Mouse (Mus musculus) liver, embryonic 16.5 days (tissue): ENCODE data around the gene Aff2. TPM values are rescaled to one million over a fixed set of nuclear protein-coding genes. Genes with fewer than 3 reads are reported as not detected.

Experiments
- ATAC-seq: fragments of 200-750 bp; cut with Nextera tagmentation; 2 replicates; pipeline ENCODE4 v1.8.0; 2017; ENCODE audit warnings: low read depth, mild to moderate bottlenecking, moderate number of reproducible peaks, moderate library complexity
- H3K27ac ChIP-seq: fragments of 300-500 bp; sonication (generic); 2 replicates; pipeline ENCODE4 v1.5.1; 2014; ENCODE audit warnings: mild to moderate bottlenecking, low read length
- H3K27me3 ChIP-seq: fragments of 300-500 bp; sonication (generic); 2 replicates; pipeline ENCODE4 v1.6.1; 2014; ENCODE audit warnings: low read depth, low read length, mixed read lengths; ENCODE audit not compliant: control insufficient read depth, insufficient read depth
- H3K36me3 ChIP-seq: fragments of 300-500 bp; sonication (generic); 2 replicates; pipeline ENCODE4 v1.6.1; 2014; ENCODE audit warnings: mild to moderate bottlenecking; ENCODE audit not compliant: control insufficient read depth, insufficient read depth
- H3K4me1 ChIP-seq: fragments of 300-500 bp; sonication (generic); 2 replicates; pipeline ENCODE4 v1.6.1; 2014; ENCODE audit warnings: low read depth, low read length, mixed read lengths; ENCODE audit not compliant: control insufficient read depth
- H3K4me2 ChIP-seq: fragments of 300-500 bp; sonication (generic); 2 replicates; pipeline ENCODE4 v1.6.1; 2014; ENCODE audit warnings: low read depth, low read length, mixed read lengths
- H3K4me3 ChIP-seq: fragments of 300-500 bp; sonication (generic); 2 replicates; pipeline ENCODE4 v1.5.1; 2014; ENCODE audit warnings: low read depth, mild to moderate bottlenecking, low read length
- H3K9ac ChIP-seq: fragments of 300-500 bp; sonication (generic); 2 replicates; pipeline ENCODE4 v1.6.1; 2014; ENCODE audit warnings: low read depth, low read length
- H3K9me3 ChIP-seq: fragments of 300-500 bp; sonication (generic); replicated peaks from 2 replicates; pipeline ENCODE4 v1.6.1; 2016; ENCODE audit warnings: low read length; ENCODE audit not compliant: control insufficient read depth
- WGBS: fragments of 180-500 bp; shearing (Covaris S2); extraction: QIAGEN DNeasy Blood & Tissue Kit; methylation state at CpG from one replicate; pipeline ENCODE4 v1.1.7; 2014; ENCODE audit not compliant: insufficient replicate concordance; 5-methylcytosine and 5-hydroxymethylcytosine counted together
- polyA plus RNA-seq: library from polyadenylated mRNA; unstranded; fragments of >200 nt; fragmentation: Nextera tagmentation; extraction: Ambion mirVana; gene quantifications from 2 replicates; pipeline ENCODE4 v1.2.1, GENCODE M21; 2015

Gene Aff2
- polyA plus RNA-seq, 1 experiment from 2014 or later: 0.55 TPM

DNA sequence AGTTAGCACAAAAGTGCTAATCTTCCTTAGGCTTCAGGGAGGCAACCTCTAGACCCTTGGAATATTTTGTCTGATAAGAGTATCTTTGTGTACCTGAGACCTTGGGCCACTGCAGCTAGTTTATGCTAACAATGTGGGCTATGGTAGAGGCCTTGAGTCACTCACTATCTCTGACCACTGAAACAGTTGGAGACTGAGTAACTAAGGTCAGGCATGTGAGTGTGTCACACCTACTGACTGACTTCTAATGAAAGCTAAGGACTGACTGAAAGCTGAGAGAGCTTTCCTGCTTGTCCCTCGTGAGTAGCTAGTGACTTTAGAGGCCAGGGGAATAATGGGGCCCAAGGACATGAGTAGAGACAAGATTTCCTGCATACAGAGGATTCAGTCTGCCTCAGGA, 54.9 kb downstream of the Aff2 start:
- Histone ChIP-seq H3K27me3 (no peaks in the 10 kb centered on the region), H3K4me3 (no peak overlapping the region), H3K36me3 (no peaks in the 10 kb centered on the region), H3K27ac (no peak overlapping the region), H3K4me1 (no peaks in the 10 kb centered on the region), H3K9ac (no peak overlapping the region), H3K9me3 (no peaks in the 10 kb centered on the region), H3K4me2 (no peak overlapping the region)
- no peak for ATAC-seq
- WGBS: 47% methylated on average over 1 of the region's 1 CpGs

DNA sequence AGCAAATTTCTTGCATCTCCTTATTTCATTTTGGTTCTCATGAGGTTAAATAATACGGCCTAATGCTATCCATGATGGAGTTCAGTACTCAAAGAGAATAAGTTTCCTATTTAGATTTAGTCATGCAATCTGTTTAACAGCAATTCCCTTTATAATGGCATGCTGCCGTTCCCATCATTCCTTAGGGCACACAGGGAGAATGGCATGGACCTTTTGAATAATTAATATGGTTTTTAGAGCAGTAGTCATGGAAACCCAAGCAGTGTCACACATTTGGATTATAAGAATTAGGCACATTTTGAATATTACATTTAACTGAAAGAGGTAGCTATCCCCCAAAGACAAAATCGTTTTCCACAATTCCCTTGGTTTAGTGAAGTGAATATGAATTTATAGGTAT, 78.3 kb downstream of the Aff2 start:
- Histone ChIP-seq H3K4me2 (no peak overlapping the region), H3K9me3 (no peaks in the 10 kb centered on the region), H3K36me3 (no peaks in the 10 kb centered on the region), H3K4me1 (no peaks in the 10 kb centered on the region), H3K4me3 (no peak overlapping the region), H3K27ac (no peak overlapping the region), H3K27me3 (no peaks in the 10 kb centered on the region), H3K9ac (no peak overlapping the region)
- no peak for ATAC-seq
- WGBS: 54% methylated on average over 3 of the region's 3 CpGs

- Histone ChIP-seq H3K27me3 (no peaks in the 10 kb centered on the region), H3K27ac (no peak overlapping the region), H3K4me1 (no peaks in the 10 kb centered on the region), H3K36me3 (no peaks in the 10 kb centered on the region), H3K9ac (no peak overlapping the region), H3K4me2 (no peak overlapping the region), H3K9me3 (no peaks in the 10 kb centered on the region), H3K4me3 (no peak overlapping the region)
- no peak for ATAC-seq
Measured at GRCm38 (mm10) chrX:69441937-69442336, 81.8 kb downstream of the Aff2 start.

- ATAC-seq: no peak
- Histone ChIP-seq H3K27me3 (no peaks in the 10 kb centered on the region), H3K9ac (no peak overlapping the region), H3K9me3 (no peaks in the 10 kb centered on the region), H3K4me2 (no peak overlapping the region), H3K36me3 (no peaks in the 10 kb centered on the region), H3K27ac (no peak overlapping the region), H3K4me3 (no peak overlapping the region), H3K4me1 (no peaks in the 10 kb centered on the region)
- WGBS: 60% methylated on average over 2 of the region's 2 CpGs
Measured at GRCm38 (mm10) chrX:69460896-69461295, 100.8 kb downstream of the Aff2 start.

DNA sequence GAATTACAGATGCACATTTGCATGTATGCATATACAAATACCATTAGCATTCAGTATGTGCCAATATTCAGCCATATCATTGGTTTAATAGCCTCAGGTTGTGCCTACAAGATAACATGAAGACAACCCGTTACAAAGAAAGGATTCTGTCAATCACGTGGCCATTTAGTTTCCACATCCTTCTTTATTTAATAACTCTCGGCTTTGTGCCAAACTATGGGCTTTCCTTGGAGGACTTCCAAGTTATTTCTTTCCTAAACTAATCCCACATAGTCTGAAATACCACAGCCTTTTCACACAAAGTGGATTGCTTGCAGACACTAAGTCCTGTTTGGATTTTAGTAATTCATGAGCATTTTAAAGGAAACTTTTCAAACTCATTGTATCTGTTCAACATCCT, 142.0 kb downstream of the Aff2 start:
- H3K9ac ChIP-seq: no peak overlapping the region
- no peaks in the 10 kb centered on the region for H3K4me1 ChIP-seq
- no peak for ATAC-seq
- 53% methylated on average over 3 of the region's 3 CpGs for WGBS
- no peak overlapping the region for H3K27ac ChIP-seq
- no peaks in the 10 kb centered on the region for H3K36me3 ChIP-seq
- no peak overlapping the region for H3K4me2 ChIP-seq
- H3K4me3 ChIP-seq: no peak overlapping the region
- H3K9me3 ChIP-seq: no peaks in the 10 kb centered on the region
- H3K27me3 ChIP-seq: no peaks in the 10 kb centered on the region

GRCm38 (mm10) chrX:69518040-69518575, 158.0 kb downstream of the Aff2 start:
- Histone ChIP-seq H3K27ac (no peak overlapping the region), H3K4me3 (no peak overlapping the region), H3K4me2 (no peak overlapping the region), H3K27me3 (no peaks in the 10 kb centered on the region), H3K9me3 (no peaks in the 10 kb centered on the region), H3K9ac (no peak overlapping the region), H3K4me1 (no peaks in the 10 kb centered on the region), H3K36me3 (no peaks in the 10 kb centered on the region)
- 53% methylated on average over 6 of the region's 6 CpGs for WGBS
- ATAC-seq: no peak

- Histone ChIP-seq H3K27me3 (no peaks in the 10 kb centered on the region), H3K27ac (no peak overlapping the region), H3K36me3 (no peaks in the 10 kb centered on the region), H3K4me3 (no peak overlapping the region), H3K4me1 (no peaks in the 10 kb centered on the region), H3K9ac (no peak overlapping the region), H3K4me2 (no peak overlapping the region), H3K9me3 (no peaks in the 10 kb centered on the region)
- no peak for ATAC-seq
- 44% methylated on average over 1 of the region's 1 CpGs for WGBS
Measured at GRCm38 (mm10) chrX:69540811-69541210, 180.7 kb downstream of the Aff2 start.

DNA sequence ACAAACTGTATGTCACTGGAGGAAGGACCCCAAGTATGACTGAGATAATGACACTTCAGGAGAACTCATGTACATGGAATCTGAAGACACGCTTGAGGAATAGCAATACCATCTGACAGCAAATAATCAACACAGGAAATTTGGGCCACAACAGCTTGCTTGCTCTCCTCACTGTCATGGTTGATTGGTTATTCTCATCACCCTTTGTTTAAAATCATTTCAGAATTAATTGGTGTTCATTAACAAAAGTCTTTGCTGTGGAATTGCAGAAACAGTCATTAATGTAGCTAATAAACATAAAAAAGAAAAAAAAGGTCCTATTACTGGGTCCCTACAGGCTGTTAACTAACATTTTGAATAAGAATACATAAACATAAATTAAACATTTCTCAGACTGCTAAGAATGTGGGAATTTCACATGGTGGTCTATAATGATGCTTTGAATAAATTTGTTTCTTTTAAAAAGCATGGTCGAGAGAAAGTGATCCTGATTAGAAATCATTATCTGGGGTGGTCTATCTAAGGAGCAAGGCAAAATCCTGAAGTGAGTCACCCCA, 219.9 kb downstream of the Aff2 start:
- no peaks in the 10 kb centered on the region for H3K9me3 ChIP-seq
- H3K27me3 ChIP-seq: no peaks in the 10 kb centered on the region
- ATAC-seq: no peak
- H3K4me3 ChIP-seq: no peak overlapping the region
- no peak overlapping the region for H3K4me2 ChIP-seq
- H3K27ac ChIP-seq: no peak overlapping the region
- H3K9ac ChIP-seq: no peak overlapping the region
- 67% methylated on average over 2 of the region's 2 CpGs for WGBS
- no peaks in the 10 kb centered on the region for H3K4me1 ChIP-seq
- H3K36me3 ChIP-seq: no peaks in the 10 kb centered on the region

GRCm38 (mm10) chrX:69608793-69609192, 248.7 kb downstream of the Aff2 start:
- Histone ChIP-seq H3K27me3 (no peaks in the 10 kb centered on the region), H3K36me3 (no peaks in the 10 kb centered on the region), H3K9me3 (no peaks in the 10 kb centered on the region), H3K4me1 (no peaks in the 10 kb centered on the region), H3K9ac (no peak overlapping the region), H3K27ac (no peak overlapping the region), H3K4me3 (no peak overlapping the region), H3K4me2 (no peak overlapping the region)
- no peak for ATAC-seq
